Mouse (Mus musculus) gastrocnemius, adult 18-20 months (tissue): ENCODE measurements around the gene Mep1a. TPM values are rescaled to one million over a fixed set of nuclear protein-coding genes. Genes with fewer than 3 reads are reported as not detected.

Source experiments
- DNase-seq: peaks from one replicate; pipeline ENCODE4 v3.0.0; 2021; ENCODE audit warnings: low spot score
- total RNA-seq, 2 experiments: library from RNA; stranded (reverse); gene quantifications; 2 replicates each; pipeline ENCODE4 v1.2.3; 2021

The Mep1a gene
- total RNA-seq, 2 experiments from 2014 or later, result 0.18 TPM; not detected in 1

- no peak for DNase-seq
Observed at GRCm38 (mm10) chr17:43485982-43486381, 16.6 kb downstream of the Mep1a start.

- DNase-seq, result no peak
Observed at GRCm38 (mm10) chr17:43477621-43478020, 25.0 kb downstream of the Mep1a start.

GRCm38 (mm10) chr17:43474775-43475174 lies 27.8 kb downstream of the Mep1a start:
- no peak for DNase-seq

GRCm38 (mm10) chr17:43472558-43472957 lies 30.1 kb downstream of the Mep1a start:
- DNase-seq, result no peak

GRCm38 (mm10) chr17:43470039-43470438 lies 32.6 kb downstream of the Mep1a start:
- DNase-seq, result no peak

- peak; percentile 64 for DNase-seq
Observed at GRCm38 (mm10) chr17:43460245-43461181, 42.1 kb downstream of the Mep1a start.

GRCm38 (mm10) chr17:43459737-43460230 lies 42.8 kb downstream of the Mep1a start:
- DNase-seq, result no peak

GRCm38 (mm10) chr17:43458598-43458997 lies 44.0 kb downstream of the Mep1a start:
- DNase-seq, result peak; percentile 80

GRCm38 (mm10) chr17:43451216-43451615 lies 51.4 kb downstream of the Mep1a start:
- DNase-seq, result no peak

GRCm38 (mm10) chr17:43434485-43434884 lies 68.1 kb downstream of the Mep1a start:
- DNase-seq, result no peak

- no peak for DNase-seq
Observed at GRCm38 (mm10) chr17:43431692-43432091, 70.9 kb downstream of the Mep1a start.

Other genes starting within 250 kb of the Mep1a start
- gene Adgrf1, start 232.5 kb downstream of the Mep1a start, total RNA-seq, result not detected
- 10 to 100 TPM; 58.1 to 66.3 TPM for gene Adgrf5, start 142.4 kb downstream of the Mep1a start, total RNA-seq
- not detected for gene Ankrd66, start 40.8 kb upstream of the Mep1a start, total RNA-seq
- gene Pla2g7, start 65.3 kb upstream of the Mep1a start, total RNA-seq, result 10 to 100 TPM; 46.2 to 70.1 TPM
- gene Tdrd6, start 127.5 kb upstream of the Mep1a start, total RNA-seq, result under 1 TPM in 1 of 2 experiments, not detected in 1; 0.02 TPM
- 1 to 10 TPM; 4.8 to 5.6 TPM for gene Slc25a27, start 164.4 kb upstream of the Mep1a start, total RNA-seq
- 1 to 10 TPM; 3.1 to 3.8 TPM for gene Cyp39a1, start 164.6 kb upstream of the Mep1a start, total RNA-seq